ENCODE assay signal across 18 mouse cellular contexts in genomic region chr19:46776391-46776790, GRCm38 (mm10).
"Had no signal": no experiment of that assay in that cellular context is flagged by ENCODE, and none has a peak within 500 bp of the region (broad histone marks: within the 10 kb centered on the region; RNA-seq: fewer than 3 reads in every experiment).

No protein-coding gene starts in this region.

- DNase-seq: liver, postnatal 0 days; lung, adult 2 months; lung, postnatal 14 days; lung, postnatal 36 days; right cerebral cortex, postnatal 14 days; thymus, adult 2 months; thymus, postnatal 25 days; thymus, postnatal 4 days had no signal

- H3K27me3 ChIP-seq: lung, embryonic 15.5 days; midbrain, embryonic 13.5 days; midbrain, embryonic 15.5 days; neural tube, embryonic 12.5 days; stomach, embryonic 15.5 days had no signal

- H3K4me1 ChIP-seq: lung, embryonic 15.5 days; megakaryocyte, embryonic 14.5 days; neural tube, embryonic 12.5 days; stomach, embryonic 15.5 days had no signal

- H3K4me3 ChIP-seq: lung, embryonic 15.5 days; megakaryocyte, embryonic 14.5 days; midbrain, embryonic 13.5 days; midbrain, embryonic 15.5 days; neural tube, embryonic 12.5 days; stomach, embryonic 15.5 days had no signal

- H3K27ac ChIP-seq: lung, embryonic 15.5 days; macrophage; midbrain, embryonic 13.5 days; midbrain, embryonic 15.5 days; neural tube, embryonic 12.5 days; stomach, embryonic 15.5 days; stomach, postnatal 0 days had no signal

- H3K9ac ChIP-seq: liver, postnatal 0 days; lung, embryonic 15.5 days; midbrain, embryonic 13.5 days; midbrain, embryonic 15.5 days; neural tube, embryonic 12.5 days; stomach, embryonic 15.5 days had no signal

- H3K9me3 ChIP-seq: lung, embryonic 15.5 days; megakaryocyte, embryonic 14.5 days; midbrain, embryonic 13.5 days; midbrain, embryonic 15.5 days; neural tube, embryonic 12.5 days; stomach, embryonic 15.5 days had no signal

- ATAC-seq: liver, postnatal 0 days; lung, postnatal 0 days; midbrain, embryonic 13.5 days; midbrain, embryonic 15.5 days had no signal

- H3K4me2 ChIP-seq: lung, embryonic 15.5 days; midbrain, embryonic 11.5 days; midbrain, embryonic 13.5 days; midbrain, embryonic 15.5 days; neural tube, embryonic 12.5 days; stomach, embryonic 15.5 days had no signal

- H3K36me3 ChIP-seq: lung, embryonic 15.5 days; midbrain, embryonic 13.5 days; midbrain, embryonic 15.5 days; neural tube, embryonic 12.5 days; stomach, embryonic 15.5 days had no signal
